Mouse (Mus musculus) midbrain, embryonic 15.5 days (tissue): ENCODE results near the gene Samd3. TPM values are rescaled to one million over a fixed set of nuclear protein-coding genes. Genes with fewer than 3 reads are reported as not detected.

Experiments
- polyA plus RNA-seq: library from polyadenylated mRNA; unstranded; fragments of >200 nt; fragmentation: Nextera tagmentation; extraction: Ambion mirVana; gene quantifications from 2 replicates; pipeline ENCODE4 v1.2.1, GENCODE M21; 2015

The Samd3 gene
- polyA plus RNA-seq, 1 experiment from 2014 or later, result 7.2 TPM

Other genes starting within 250 kb of the Samd3 start
- gene Gm9767, start 151.5 kb upstream of the Samd3 start, polyA plus RNA-seq, result 1.3 and 2.4 TPM in 2 replicates
- 30.6 and 35.6 TPM in 2 replicates for gene Tmem200a, start 150.7 kb upstream of the Samd3 start, polyA plus RNA-seq
- 33.9 and 37.5 TPM in 2 replicates for gene L3mbtl3, start 146.3 kb downstream of the Samd3 start, polyA plus RNA-seq